Mouse (Mus musculus) adrenal gland, postnatal 0 days (tissue): ENCODE measurements around the gene Pax3. TPM values are rescaled to one million over a fixed set of nuclear protein-coding genes. Genes with fewer than 3 reads are reported as not detected.

Experiments used
- polyA plus RNA-seq: library from polyadenylated mRNA; unstranded; fragments of >200 nt; fragmentation: Nextera tagmentation; extraction: Ambion mirVana; gene quantifications from 2 replicates; pipeline ENCODE4 v1.2.1, GENCODE M21; 2015

The Pax3 gene
- polyA plus RNA-seq, result not detected in 2 replicates

DNA sequence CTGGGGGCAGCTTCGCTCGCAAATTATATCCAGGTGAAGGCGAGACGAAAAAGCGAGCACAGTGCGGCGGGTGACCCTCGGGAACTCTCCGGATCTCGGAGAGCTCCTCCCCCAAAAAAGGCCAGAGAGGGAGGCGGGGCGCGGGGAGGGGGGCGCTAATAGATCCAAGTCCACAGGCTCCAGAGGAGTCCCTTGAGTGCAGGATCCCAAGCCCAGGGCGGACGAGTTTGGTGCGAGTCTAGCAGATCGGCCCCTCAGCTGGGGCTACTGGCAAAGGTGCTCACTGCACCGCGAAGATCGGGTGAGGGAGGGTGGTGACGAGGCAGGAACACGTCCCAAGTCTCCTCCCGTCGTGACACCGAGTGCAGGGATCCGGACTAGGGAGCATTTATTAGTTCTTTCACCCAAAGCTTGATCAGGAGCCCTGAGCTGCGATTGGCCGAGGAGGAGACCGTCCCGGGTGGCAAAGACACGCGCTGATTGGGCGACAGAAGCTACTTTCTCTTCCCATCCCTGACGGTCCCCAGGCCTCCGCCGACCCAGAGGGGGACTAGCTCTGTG, at the start of gene Pax3:
TSS of gene Pax3 (minus strand) at position 384 of the 561 bp plus-strand sequence.

Other genes starting within 250 kb of the Pax3 start
- 1.8 and 4.1 TPM in 2 replicates for gene Sgpp2, start 113.2 kb upstream of the Pax3 start, polyA plus RNA-seq